Mouse (Mus musculus): ENCODE results near the gene AC124108.1. TPM values are rescaled to one million over a fixed set of nuclear protein-coding genes. Genes with fewer than 3 reads are reported as not detected.

The AC124108.1 gene
- polyA plus RNA-seq, 1 experiment from 2014 or later = 3.3 TPM

DNA sequence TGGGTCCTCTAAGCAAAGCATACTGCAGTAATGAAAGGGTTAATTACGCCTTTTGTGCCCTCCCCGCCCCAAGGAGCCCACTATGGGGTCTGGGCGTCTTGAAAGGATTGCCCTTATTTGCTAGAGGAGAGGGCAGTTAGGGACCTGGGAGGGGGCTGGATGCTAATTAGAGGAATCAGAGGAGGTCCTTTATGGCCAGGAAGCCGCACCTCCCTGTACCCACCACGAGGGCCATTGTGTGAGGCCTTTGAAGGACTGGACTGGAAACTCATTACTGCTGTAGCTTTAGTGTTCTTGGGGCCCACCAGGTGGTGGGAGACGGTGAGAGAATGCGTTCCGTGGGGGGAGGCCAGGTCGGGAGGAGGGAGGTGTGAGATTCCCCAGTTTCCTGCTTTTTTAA is 6.4 kb downstream of the AC124108.1 start:
- WGBS = 2% methylated on average over 9 of the region's 9 CpGs
- H3K4me2 ChIP-seq (ENCODE audit: low read length) = peak overlapping the region; percentile 14; the same call in 1 of the 2 replicates
- H3K9me3 ChIP-seq (ENCODE audit: control insufficient read depth, low read length) = no peaks in the 10 kb centered on the region
- H3K4me3 ChIP-seq (replicated peaks; ENCODE audit: low read length) = no peak overlapping the region
- peaks cover 95% of the 10 kb centered on the region for H3K4me1 ChIP-seq (replicated peaks; ENCODE audit: control insufficient read depth, insufficient read depth, low read length)
- peak overlapping the region; percentile 14; the same call in 1 of the 2 replicates for H3K9ac ChIP-seq (replicated peaks; ENCODE audit: low read depth, low read length)
- no peaks in the 10 kb centered on the region for H3K36me3 ChIP-seq (ENCODE audit: control insufficient read depth, insufficient read depth)
- no peak overlapping the region for H3K27ac ChIP-seq (ENCODE audit: low read length)
- H3K27me3 ChIP-seq (replicated peaks; ENCODE audit: control insufficient read depth, insufficient read depth, low read length) = no peaks in the 10 kb centered on the region
- ATAC-seq = no peak

DNA sequence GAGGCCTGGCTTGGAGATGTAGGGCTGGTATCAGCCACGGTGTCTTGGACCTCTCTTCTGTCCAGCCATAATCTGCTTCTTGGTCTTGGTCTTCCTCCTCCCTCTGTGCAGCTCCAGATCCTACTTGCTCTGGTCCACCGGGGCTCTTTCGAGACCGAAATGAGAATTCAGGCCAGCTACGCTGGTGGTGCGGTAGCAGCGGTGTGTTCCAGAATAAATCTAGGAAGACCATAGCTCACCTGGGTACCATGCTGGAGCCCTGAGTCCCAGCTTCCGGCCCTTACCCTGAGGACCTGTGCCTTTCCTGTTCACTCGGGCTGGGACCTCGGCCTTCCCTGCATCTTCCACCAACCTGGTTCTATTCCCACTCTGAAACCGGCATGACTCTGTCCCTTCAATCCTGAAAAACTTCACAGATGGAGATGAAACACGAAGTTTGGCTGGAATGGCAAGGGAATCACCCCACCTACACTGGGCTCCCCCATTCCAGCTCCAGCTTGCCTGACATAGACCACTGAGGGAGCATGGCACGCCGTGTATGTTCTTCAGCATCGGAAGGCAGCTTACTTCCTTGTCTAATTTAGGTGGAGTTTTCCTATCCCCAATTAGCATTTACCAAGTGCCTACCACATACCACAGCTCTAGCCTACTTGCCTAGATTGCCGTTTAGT is 7.3 kb downstream of the AC124108.1 start:
- Histone ChIP-seq H3K36me3 (ENCODE audit: control insufficient read depth, insufficient read depth) (no peaks in the 10 kb centered on the region), H3K27me3 (replicated peaks; ENCODE audit: control insufficient read depth, insufficient read depth, low read length) (no peaks in the 10 kb centered on the region), H3K4me3 (replicated peaks; ENCODE audit: low read length) (no peak overlapping the region), H3K9me3 (ENCODE audit: control insufficient read depth, low read length) (no peaks in the 10 kb centered on the region), H3K27ac (ENCODE audit: low read length) (no peak overlapping the region), H3K4me1 (replicated peaks; ENCODE audit: control insufficient read depth, insufficient read depth, low read length) (peaks cover 90% of the 10 kb centered on the region), H3K4me2 (ENCODE audit: low read length) (no peak overlapping the region), H3K9ac (replicated peaks; ENCODE audit: low read depth, low read length) (no peak overlapping the region)
- no peak for ATAC-seq
- WGBS = 69% methylated on average over 16 of the region's 16 CpGs

DNA sequence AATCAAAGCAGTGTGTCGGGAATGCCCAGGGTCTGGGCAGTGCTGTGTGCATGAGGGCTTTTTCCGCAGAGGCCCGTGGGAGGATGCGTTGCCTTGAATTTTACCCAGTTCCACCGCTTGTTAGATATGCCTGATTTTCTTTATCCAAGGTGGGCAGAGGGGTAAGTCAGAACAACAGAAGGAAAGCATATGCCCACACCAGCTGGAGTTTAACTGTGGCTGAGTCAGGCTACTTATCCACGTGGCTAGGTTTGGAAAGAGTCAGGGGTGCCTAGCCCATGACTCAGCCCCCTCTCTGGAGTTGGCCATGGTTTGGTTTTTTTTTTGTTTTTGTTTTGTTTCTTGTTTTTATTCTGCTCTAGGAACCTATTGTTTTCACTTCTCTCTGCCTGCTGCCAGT is 8.0 kb downstream of the AC124108.1 start:
- no peak overlapping the region for H3K9ac ChIP-seq (replicated peaks; ENCODE audit: low read depth, low read length)
- H3K27ac ChIP-seq (ENCODE audit: low read length) = no peak overlapping the region
- H3K4me2 ChIP-seq (ENCODE audit: low read length) = no peak overlapping the region
- 53% methylated on average over 6 of the region's 6 CpGs for WGBS
- no peak for ATAC-seq
- H3K4me3 ChIP-seq (replicated peaks; ENCODE audit: low read length) = no peak overlapping the region
- H3K27me3 ChIP-seq (replicated peaks; ENCODE audit: control insufficient read depth, insufficient read depth, low read length) = no peaks in the 10 kb centered on the region
- peaks cover 83% of the 10 kb centered on the region for H3K4me1 ChIP-seq (replicated peaks; ENCODE audit: control insufficient read depth, insufficient read depth, low read length)
- no peaks in the 10 kb centered on the region for H3K9me3 ChIP-seq (ENCODE audit: control insufficient read depth, low read length)
- H3K36me3 ChIP-seq (ENCODE audit: control insufficient read depth, insufficient read depth) = no peaks in the 10 kb centered on the region

DNA sequence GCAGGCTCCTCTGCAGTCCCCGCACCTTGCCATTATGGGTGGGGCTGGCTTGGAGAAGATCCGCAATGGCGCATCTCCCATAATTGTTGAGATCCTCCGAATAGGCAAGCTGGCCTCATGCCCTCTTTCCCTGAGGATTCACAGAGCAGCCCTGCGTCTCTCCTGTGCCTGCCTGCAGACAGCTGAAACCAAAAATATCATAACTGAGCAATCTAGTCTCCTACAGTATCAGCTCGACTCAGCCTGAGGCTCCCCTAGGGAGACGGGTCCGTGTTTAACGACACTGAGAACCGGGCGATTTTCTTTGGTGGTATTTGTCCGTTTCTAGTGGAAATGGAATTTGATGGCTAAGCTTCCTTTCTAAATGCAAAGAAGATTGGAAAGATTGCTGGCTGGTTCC is 8.7 kb downstream of the AC124108.1 start:
- Histone ChIP-seq H3K4me3 (replicated peaks; ENCODE audit: low read length) (peak overlapping the region; percentile 42; the same call in 1 of the 2 replicates), H3K27me3 (replicated peaks; ENCODE audit: control insufficient read depth, insufficient read depth, low read length) (no peaks in the 10 kb centered on the region), H3K36me3 (ENCODE audit: control insufficient read depth, insufficient read depth) (no peaks in the 10 kb centered on the region), H3K9ac (replicated peaks; ENCODE audit: low read depth, low read length) (peak overlapping the region; percentile 23; the same call in 1 of the 2 replicates), H3K4me2 (ENCODE audit: low read length) (peak overlapping the region; percentile 56), H3K27ac (ENCODE audit: low read length) (peak overlapping the region; percentile 87), H3K4me1 (replicated peaks; ENCODE audit: control insufficient read depth, insufficient read depth, low read length) (peaks cover 76% of the 10 kb centered on the region), H3K9me3 (ENCODE audit: control insufficient read depth, low read length) (no peaks in the 10 kb centered on the region)
- ATAC-seq = no peak
- 10% methylated on average over 12 of the region's 12 CpGs for WGBS

DNA sequence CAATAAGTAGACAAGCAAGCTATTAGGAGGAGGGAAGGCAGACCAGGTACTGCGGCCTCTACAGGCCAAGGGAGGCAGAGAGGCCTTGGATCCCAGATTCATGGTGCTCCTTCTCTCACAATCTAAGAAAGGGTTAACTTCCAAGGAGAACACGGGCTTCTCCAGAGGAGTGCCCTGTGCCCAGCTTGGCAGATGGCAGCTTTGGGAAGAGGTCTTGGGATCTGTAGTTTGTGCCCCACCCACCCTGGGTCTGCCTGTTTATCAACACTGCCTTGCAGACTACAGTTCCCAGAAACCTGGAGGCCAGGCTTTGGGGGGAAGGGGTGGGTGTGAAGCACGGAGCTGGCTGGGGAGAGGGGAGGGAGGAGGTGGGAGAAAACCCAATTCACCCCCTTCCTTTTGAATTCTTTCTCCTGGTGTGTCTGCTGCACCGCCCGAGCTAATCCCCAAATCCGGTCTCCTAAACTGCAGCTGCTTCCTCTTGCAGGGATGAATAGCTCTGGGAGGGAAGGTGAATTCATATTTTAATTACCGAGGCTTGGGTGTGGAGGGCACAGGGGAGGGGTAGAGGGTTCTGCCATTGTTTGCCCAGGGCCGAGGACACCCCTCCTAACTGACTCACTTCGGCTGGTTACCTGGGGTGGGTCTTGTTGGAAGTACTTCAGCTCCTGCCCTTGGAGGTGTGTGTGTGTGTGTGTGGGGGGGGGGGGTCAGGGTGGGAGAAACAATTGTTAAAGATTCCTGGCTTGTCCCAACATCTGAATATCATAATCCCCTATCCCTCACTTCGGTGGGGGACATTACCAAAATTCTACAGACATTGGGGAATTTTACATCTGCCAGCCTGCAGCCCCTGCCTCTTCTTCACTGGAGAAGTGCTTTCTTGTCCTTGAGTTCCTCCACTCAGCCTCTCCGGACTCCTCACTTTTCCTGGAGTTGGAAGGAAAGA is 9.6 kb downstream of the AC124108.1 start:
- peak; percentile 94 for ATAC-seq
- H3K4me1 ChIP-seq (replicated peaks; ENCODE audit: control insufficient read depth, insufficient read depth, low read length) = peaks cover 67% of the 10 kb centered on the region

DNA sequence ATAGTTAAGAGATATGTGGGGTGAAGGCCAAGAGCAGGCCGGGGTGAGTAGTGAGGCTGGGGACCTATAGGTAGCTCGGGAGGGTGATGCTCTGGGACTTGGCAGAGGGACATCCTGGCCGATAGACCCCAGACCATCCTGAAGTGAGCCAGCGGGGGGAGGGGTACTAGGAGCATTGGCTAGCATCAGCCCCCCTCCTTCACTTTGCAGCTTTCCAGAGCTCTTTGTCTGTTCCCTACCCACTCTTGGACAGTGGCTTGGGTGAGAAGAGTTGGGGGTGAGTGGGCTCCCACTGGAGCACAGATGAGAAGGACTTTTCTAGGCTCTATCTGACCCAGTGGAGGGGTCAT is 10.2 kb downstream of the AC124108.1 start:
- Histone ChIP-seq H3K9ac (replicated peaks; ENCODE audit: low read depth, low read length) (peak overlapping the region; percentile 56), H3K4me2 (ENCODE audit: low read length) (peak overlapping the region; percentile 56), H3K4me3 (replicated peaks; ENCODE audit: low read length) (peak overlapping the region; percentile 42), H3K27me3 (replicated peaks; ENCODE audit: control insufficient read depth, insufficient read depth, low read length) (no peaks in the 10 kb centered on the region), H3K9me3 (ENCODE audit: control insufficient read depth, low read length) (no peaks in the 10 kb centered on the region), H3K4me1 (replicated peaks; ENCODE audit: control insufficient read depth, insufficient read depth, low read length) (peaks cover 61% of the 10 kb centered on the region), H3K27ac (ENCODE audit: low read length) (peak overlapping the region; percentile 87), H3K36me3 (ENCODE audit: control insufficient read depth, insufficient read depth) (no peaks in the 10 kb centered on the region)
- ATAC-seq = no peak
- 14% methylated on average over 4 of the region's 4 CpGs for WGBS

More for the DNA sequence above, 9.6 kb downstream of the AC124108.1 start:
- no peaks in the 10 kb centered on the region for H3K27me3 ChIP-seq (replicated peaks; ENCODE audit: control insufficient read depth, insufficient read depth, low read length)
- 4% methylated on average over 11 of the region's 11 CpGs for WGBS
- no peaks in the 10 kb centered on the region for H3K36me3 ChIP-seq (ENCODE audit: control insufficient read depth, insufficient read depth)
- H3K27ac ChIP-seq (ENCODE audit: low read length) = peak overlapping the region; percentile 87
- H3K9me3 ChIP-seq (ENCODE audit: control insufficient read depth, low read length) = no peaks in the 10 kb centered on the region
- H3K4me3 ChIP-seq (replicated peaks; ENCODE audit: low read length) = peak overlapping the region; percentile 42
- H3K9ac ChIP-seq (replicated peaks; ENCODE audit: low read depth, low read length) = peak overlapping the region; percentile 56
- peak overlapping the region; percentile 56 for H3K4me2 ChIP-seq (ENCODE audit: low read length)

DNA sequence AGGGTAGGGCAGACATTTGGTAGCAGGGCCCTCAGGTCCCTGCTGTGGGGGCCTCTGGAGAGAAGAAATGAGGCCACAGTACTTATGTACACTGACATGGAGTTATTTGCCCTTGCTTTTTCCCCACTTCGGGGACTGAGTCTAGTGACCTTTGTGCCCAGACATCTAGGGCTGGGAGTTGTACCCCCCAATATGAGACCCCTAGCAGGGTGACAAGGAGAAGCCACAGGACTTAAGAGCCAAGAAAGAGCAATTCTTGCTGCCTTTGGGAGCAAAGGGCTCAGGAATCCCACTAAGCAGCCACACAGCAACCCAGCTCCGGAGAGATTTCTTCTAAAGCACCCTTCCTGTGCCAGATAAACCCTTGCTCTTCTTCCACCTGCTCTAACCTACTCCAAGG is 10.7 kb downstream of the AC124108.1 start:
- Histone ChIP-seq H3K9me3 (ENCODE audit: control insufficient read depth, low read length) (no peaks in the 10 kb centered on the region), H3K36me3 (ENCODE audit: control insufficient read depth, insufficient read depth) (no peaks in the 10 kb centered on the region), H3K4me1 (replicated peaks; ENCODE audit: control insufficient read depth, insufficient read depth, low read length) (peaks cover 56% of the 10 kb centered on the region), H3K9ac (replicated peaks; ENCODE audit: low read depth, low read length) (peak overlapping the region; percentile 56; the same call in 1 of the 2 replicates), H3K27ac (ENCODE audit: low read length) (peak overlapping the region; percentile 31), H3K4me2 (ENCODE audit: low read length) (peak overlapping the region; percentile 56), H3K4me3 (replicated peaks; ENCODE audit: low read length) (peak overlapping the region; percentile 42; the same call in 1 of the 2 replicates), H3K27me3 (replicated peaks; ENCODE audit: control insufficient read depth, insufficient read depth, low read length) (no peaks in the 10 kb centered on the region)
- no peak for ATAC-seq
- 39% methylated on average over 2 of the region's 2 CpGs for WGBS

DNA sequence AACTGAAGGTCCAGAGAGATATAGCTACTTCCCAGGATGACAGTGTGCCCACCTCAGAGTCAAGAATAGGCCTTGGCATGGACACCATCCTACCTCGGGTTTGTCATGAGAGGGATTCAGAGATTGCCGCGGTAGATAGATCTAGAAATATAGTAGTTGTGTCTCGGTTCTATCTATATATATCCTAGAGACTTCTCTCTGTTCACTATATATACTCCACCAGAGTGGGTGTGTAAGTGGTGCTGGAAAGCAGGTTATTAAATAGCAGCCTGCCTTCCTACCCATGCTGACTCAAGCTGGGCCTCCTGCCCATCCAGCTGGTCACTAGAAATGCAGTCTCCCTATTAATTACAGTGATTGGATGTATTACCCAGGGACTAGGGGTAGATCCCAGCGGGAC is 11.5 kb downstream of the AC124108.1 start:
- Histone ChIP-seq H3K4me1 (replicated peaks; ENCODE audit: control insufficient read depth, insufficient read depth, low read length) (peaks cover 51% of the 10 kb centered on the region), H3K36me3 (ENCODE audit: control insufficient read depth, insufficient read depth) (no peaks in the 10 kb centered on the region), H3K9ac (replicated peaks; ENCODE audit: low read depth, low read length) (no peak overlapping the region), H3K4me3 (replicated peaks; ENCODE audit: low read length) (no peak overlapping the region), H3K27me3 (replicated peaks; ENCODE audit: control insufficient read depth, insufficient read depth, low read length) (no peaks in the 10 kb centered on the region), H3K27ac (ENCODE audit: low read length) (no peak overlapping the region), H3K4me2 (ENCODE audit: low read length) (no peak overlapping the region), H3K9me3 (ENCODE audit: control insufficient read depth, low read length) (no peaks in the 10 kb centered on the region)
- ATAC-seq = no peak
- WGBS = 85% methylated on average over 5 of the region's 5 CpGs

DNA sequence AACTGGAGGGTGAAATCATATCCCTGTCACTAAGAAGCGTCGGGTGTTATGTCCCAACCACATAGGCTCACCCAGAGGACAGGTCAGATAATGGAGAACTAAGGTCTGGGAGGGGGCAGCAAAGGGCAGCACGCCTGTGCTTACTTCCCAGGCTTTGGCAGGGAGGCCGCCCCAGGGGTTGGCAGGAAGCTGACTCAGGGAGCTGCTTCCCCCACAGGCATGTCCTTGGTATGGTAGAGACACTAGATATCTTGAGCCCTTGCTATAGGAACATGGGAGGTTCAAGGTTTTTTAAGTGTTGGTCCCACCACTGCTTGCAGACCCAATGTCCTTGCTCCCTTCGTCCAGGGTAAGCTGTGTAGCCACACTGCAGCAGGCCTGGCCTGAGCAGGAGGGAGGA is 14.7 kb downstream of the AC124108.1 start:
- Histone ChIP-seq H3K4me1 (replicated peaks; ENCODE audit: control insufficient read depth, insufficient read depth, low read length) (peaks cover 46% of the 10 kb centered on the region), H3K36me3 (ENCODE audit: control insufficient read depth, insufficient read depth) (no peaks in the 10 kb centered on the region), H3K4me2 (ENCODE audit: low read length) (no peak overlapping the region), H3K9ac (replicated peaks; ENCODE audit: low read depth, low read length) (no peak overlapping the region), H3K9me3 (ENCODE audit: control insufficient read depth, low read length) (no peaks in the 10 kb centered on the region), H3K27ac (ENCODE audit: low read length) (no peak overlapping the region), H3K4me3 (replicated peaks; ENCODE audit: low read length) (no peak overlapping the region), H3K27me3 (replicated peaks; ENCODE audit: control insufficient read depth, insufficient read depth, low read length) (no peaks in the 10 kb centered on the region)
- no peak for ATAC-seq
- WGBS = 77% methylated on average over 5 of the region's 5 CpGs

All from forebrain, embryonic 16.5 days (tissue).